Mouse (Mus musculus) urinary bladder, postnatal 36 days (tissue): ENCODE results near the gene Spats2.

ENCODE experiments used
- DNase-seq, 2 experiments: peaks; one replicate each; pipeline ENCODE4 v3.0.0; 2022; ENCODE audit warnings: low spot score in 2 of 2, mixed read lengths in 1 of 2

The Spats2 gene

GRCm38 (mm10) chr15:99259730-99260252 is 134.1 kb downstream of the Spats2 start:
- DNase-seq, result peak; percentile 51 to 78

- DNase-seq, result no peak
Observed at GRCm38 (mm10) chr15:99262702-99263101, 137.0 kb downstream of the Spats2 start.
